ENCODE assay signal across 8 mouse cellular contexts in the genomic region with DNA sequence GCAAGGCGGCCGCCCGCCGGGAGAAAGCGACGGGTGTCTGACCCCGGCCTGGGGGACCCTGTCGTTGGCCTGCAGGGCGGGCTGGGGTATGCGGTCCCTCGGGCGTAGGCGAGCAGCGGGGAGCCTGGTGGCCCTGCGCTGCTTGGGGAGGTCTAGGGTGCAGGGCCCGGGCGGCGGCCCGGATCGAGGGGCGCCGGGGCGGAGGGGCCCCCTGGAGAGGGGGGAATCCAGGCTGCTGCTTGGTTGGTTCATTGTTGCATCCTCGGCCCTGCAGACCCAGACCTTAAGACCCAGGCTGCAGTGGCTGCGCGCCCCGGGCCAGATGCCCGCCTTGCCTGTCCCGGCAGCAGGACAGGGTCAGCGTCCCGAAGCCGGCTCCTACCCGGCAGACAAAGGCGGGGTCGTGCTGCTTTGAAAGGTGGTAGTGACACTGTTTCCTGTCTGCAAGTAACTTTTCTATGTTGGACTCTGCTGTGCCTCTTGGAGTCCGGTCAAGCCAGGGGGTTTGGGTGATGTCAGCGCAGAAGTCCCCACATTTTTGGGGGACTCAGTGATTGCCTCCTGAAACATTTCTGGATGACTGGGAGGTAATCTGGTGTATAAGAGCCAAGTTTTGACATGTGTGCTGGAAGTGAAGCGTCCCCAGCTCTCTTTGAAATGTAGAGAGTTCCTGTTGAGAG.
DNase-seq lines count a peak whose midpoint lies in the region; ATAC-seq and TF ChIP-seq lines count a peak whose summit lies in the region.

No protein-coding gene starts in this region.

- TF ChIP-seq CTCF in kidney, postnatal 0 days (IDR thresholded peaks at IDR 0.05; ENCODE audit: low read depth) = no peak

- peak overlapping the region; percentile 80 for H3K9ac ChIP-seq in kidney, postnatal 0 days (ENCODE audit: low read depth, low read length)

- H3K27me3 ChIP-seq in heart, embryonic 10.5 days (ENCODE audit: insufficient read depth, poor library complexity, severe bottlenecking) = peaks cover 13% of the 10 kb centered on the region; the same call in 1 of the 2 replicates
- H3K27me3 ChIP-seq in kidney, postnatal 0 days (ENCODE audit: insufficient read depth, low read length) = no peaks in the 10 kb centered on the region

- H3K4me1 ChIP-seq in heart, embryonic 10.5 days = peaks cover 13% of the 10 kb centered on the region
- H3K4me1 ChIP-seq in kidney, postnatal 0 days (replicated peaks; ENCODE audit: insufficient read depth, low read length) = peaks cover 24% of the 10 kb centered on the region

- no peaks in the 10 kb centered on the region for H3K9me3 ChIP-seq in heart, embryonic 10.5 days
- H3K9me3 ChIP-seq in kidney, postnatal 0 days (replicated peaks; ENCODE audit: low read length) = no peaks in the 10 kb centered on the region

- H3K27ac ChIP-seq in heart, embryonic 10.5 days = peak overlapping the region; percentile 91
- H3K27ac ChIP-seq in kidney, postnatal 0 days = peak overlapping the region; percentile 78

- H3K36me3 ChIP-seq in heart, embryonic 10.5 days = no peaks in the 10 kb centered on the region
- no peaks in the 10 kb centered on the region for H3K36me3 ChIP-seq in kidney, postnatal 0 days (ENCODE audit: insufficient read depth, low read length)

- H3K4me3 ChIP-seq in heart, embryonic 10.5 days = peak overlapping the region; percentile 76
- H3K4me3 ChIP-seq in kidney, postnatal 0 days (replicated peaks; ENCODE audit: low read depth, low read length) = peak overlapping the region; percentile 77

- peak overlapping the region; percentile 67 for H3K4me2 ChIP-seq in kidney, postnatal 0 days (ENCODE audit: low read length)

- DNase-seq in retina, embryonic 14.5 days (ENCODE audit: low spot score) = peak; percentile 60
- no peak for DNase-seq in retina, postnatal 1 day
- DNase-seq in cerebellum, postnatal 36 days = peak; percentile 36 to 40
- peak; percentile 80 for DNase-seq in heart, embryonic 10.5 days (ENCODE audit: low spot score)
- DNase-seq in kidney, postnatal 0 days (ENCODE audit: low spot score) = peak; percentile 53
- DNase-seq in spleen, postnatal 10 days (ENCODE audit: low spot score in 2 of 2) = peak; percentile 64 to 68
- DNase-seq in left cerebral cortex, adult 11 months (ENCODE audit: low spot score) = no peak

- under 1% methylated on average over 38 of the region's 38 CpGs for WGBS in heart, embryonic 10.5 days
- WGBS in kidney, postnatal 0 days = 2% methylated on average over 35 of the region's 38 CpGs

- no peak; the same call in 1 of the 2 replicates for ATAC-seq in kidney, postnatal 0 days (replicated peaks; ENCODE audit: low FRiP score, low read depth)
- ATAC-seq in megakaryocyte, adult 5-6 weeks (ENCODE audit: poor library complexity, severe bottlenecking) = peak; percentile 16

Comparison
In these comparisons a context has a peak if more than half of its experiments do, and no peak if none do; other contexts are left out.
1. DNase-seq: peak in retina, embryonic 14.5 days (single experiment), cerebellum, postnatal 36 days (2 of 2), heart, embryonic 10.5 days (single experiment), kidney, postnatal 0 days (single experiment) and spleen, postnatal 10 days (2 of 2); none in retina, postnatal 1 day (single experiment) and left cerebral cortex, adult 11 months (single experiment).